Mouse (Mus musculus) heart, embryonic 13.5 days (tissue): ENCODE measurements at regions not wholly inside any gene's neighbourhood (a gene's known extent, or its start where the extent isn't known, plus 50 kb on each side); places are given as distances from the start of the nearest gene placed in this dataset.

Experiments
- ATAC-seq: fragments of 200-750 bp; cut with Nextera tagmentation; 2 replicates; pipeline ENCODE4 v1.8.0; 2017; ENCODE audit warnings: moderate TSS enrichment; ENCODE audit not compliant: insufficient number of reproducible peaks, low FRiP score, low TSS enrichment; ENCODE audit errors: extremely low read depth
- H3K27ac ChIP-seq: fragments of 300-500 bp; sonication (generic); replicated peaks from 2 replicates; pipeline ENCODE4 v1.5.1; 2015; ENCODE audit warnings: moderate library complexity, mild to moderate bottlenecking, inconsistent platforms
- H3K27me3 ChIP-seq: fragments of 300-500 bp; sonication (generic); replicated peaks from 2 replicates; pipeline ENCODE4 v1.6.1; 2015; ENCODE audit warnings: mild to moderate bottlenecking, inconsistent platforms
- H3K36me3 ChIP-seq: fragments of 300-500 bp; sonication (generic); 2 replicates; pipeline ENCODE4 v1.6.1; 2015; ENCODE audit warnings: mild to moderate bottlenecking, inconsistent platforms
- H3K4me1 ChIP-seq: fragments of 300-500 bp; sonication (generic); 2 replicates; pipeline ENCODE4 v1.6.1; 2015; ENCODE audit warnings: inconsistent platforms
- H3K4me2 ChIP-seq: fragments of 300-500 bp; sonication (generic); 2 replicates; pipeline ENCODE4 v1.6.1; 2015; ENCODE audit warnings: inconsistent platforms, mild to moderate bottlenecking, moderate library complexity
- H3K4me3 ChIP-seq: fragments of 300-500 bp; sonication (generic); 2 replicates; pipeline ENCODE4 v1.5.1; 2015; ENCODE audit warnings: moderate library complexity, mild to moderate bottlenecking, inconsistent platforms
- H3K9ac ChIP-seq: fragments of 300-500 bp; sonication (generic); 2 replicates; pipeline ENCODE4 v1.6.1; 2015; ENCODE audit warnings: inconsistent platforms, mild to moderate bottlenecking, moderate library complexity
- H3K9me3 ChIP-seq: fragments of 300-500 bp; sonication (generic); 2 replicates; pipeline ENCODE4 v1.6.1; 2016; ENCODE audit warnings: inconsistent platforms
- WGBS: fragments of 180-500 bp; shearing (Covaris S2); methylation state at CpG from one replicate; pipeline ENCODE4 v1.1.7; 2015; ENCODE audit warnings: mixed read lengths; 5-methylcytosine and 5-hydroxymethylcytosine counted together

DNA sequence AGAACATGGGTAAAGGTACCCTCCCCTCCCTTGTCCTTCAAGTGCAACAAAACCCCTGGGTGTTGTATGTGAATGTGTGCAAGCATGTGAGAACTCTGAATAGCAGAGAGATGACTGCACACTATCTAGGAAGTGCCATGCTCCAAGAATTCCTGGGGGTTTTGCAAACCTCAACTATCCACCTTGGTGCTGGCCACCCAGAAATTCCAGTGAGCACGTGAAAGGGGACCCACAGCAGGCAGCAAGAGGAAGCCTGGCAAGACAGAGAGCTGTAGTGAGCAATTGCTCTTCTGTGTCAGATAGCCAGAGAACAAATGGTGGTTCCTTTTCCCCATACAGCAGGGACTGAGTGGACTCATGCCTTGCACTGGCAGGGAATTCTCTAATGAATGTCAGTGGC lies 90.1 kb downstream of the Cops8 start:
- H3K27ac ChIP-seq = no peak overlapping the region
- no peak for ATAC-seq
- H3K4me3 ChIP-seq = no peak overlapping the region
- H3K9me3 ChIP-seq = 0 out of 2 replicates have a peak, but pooled peaks cover 6% of the 10 kb centered on the region
- WGBS = 55% methylated on average over 1 of the region's 1 CpGs
- no peak overlapping the region for H3K4me2 ChIP-seq
- H3K9ac ChIP-seq = no peak overlapping the region
- peaks cover 15% of the 10 kb centered on the region for H3K4me1 ChIP-seq
- H3K27me3 ChIP-seq = no peaks in the 10 kb centered on the region
- no peaks in the 10 kb centered on the region for H3K36me3 ChIP-seq

DNA sequence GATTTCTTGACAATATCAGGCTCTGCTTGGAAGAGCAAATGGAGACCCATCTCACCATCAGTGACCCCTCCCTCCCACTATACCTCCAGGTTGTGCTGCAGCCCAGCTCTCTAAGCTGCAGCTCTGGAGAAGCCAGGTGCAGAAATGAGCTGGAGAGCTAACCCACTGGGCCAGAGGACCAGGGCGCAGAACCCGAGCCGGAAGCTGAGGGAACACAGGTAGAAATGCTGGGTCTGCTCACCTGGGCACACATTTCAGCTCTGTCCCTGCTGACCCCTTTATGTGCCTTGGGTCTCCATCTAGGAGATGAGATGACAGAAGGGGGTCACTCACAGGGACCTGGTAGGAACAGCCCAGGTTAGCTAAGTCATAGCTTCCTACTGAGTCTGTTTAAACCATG lies 92.0 kb downstream of the Cops8 start:
- no peak overlapping the region for H3K27ac ChIP-seq
- ATAC-seq = no peak
- 85% methylated on average over 3 of the region's 3 CpGs for WGBS

DNA sequence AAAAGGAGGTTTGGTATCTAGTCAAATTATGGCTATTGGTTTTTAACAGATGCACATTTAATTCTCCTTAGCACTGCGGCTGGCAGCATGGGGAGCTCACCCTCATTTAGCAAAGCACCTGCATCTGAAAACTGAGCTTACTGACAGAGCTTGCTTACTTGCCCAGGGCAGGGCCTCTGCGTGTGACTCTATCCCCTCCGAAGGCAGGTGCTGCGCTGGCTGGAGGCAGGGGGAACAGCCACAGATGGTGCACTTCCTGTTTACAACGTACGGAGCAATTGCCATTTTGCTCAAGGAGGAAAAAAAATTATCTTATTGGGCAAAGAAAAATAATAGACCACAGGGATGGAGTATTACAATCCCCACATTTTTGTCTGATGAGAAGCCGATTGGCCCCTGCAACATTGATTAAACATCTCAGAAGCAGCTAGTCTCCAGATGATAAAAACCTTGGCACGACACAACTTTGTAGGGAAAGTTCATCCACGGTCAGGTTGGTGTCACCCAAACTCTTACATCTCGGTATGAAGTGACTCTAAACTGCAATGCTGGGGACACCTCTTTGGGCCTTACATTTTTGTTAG lies 92.5 kb downstream of the Cops8 start:
- Histone ChIP-seq H3K27me3 (no peaks in the 10 kb centered on the region), H3K4me1 (peaks cover 15% of the 10 kb centered on the region), H3K9me3 (no peaks in the 10 kb centered on the region), H3K4me2 (no peak overlapping the region), H3K4me3 (no peak overlapping the region), H3K36me3 (no peaks in the 10 kb centered on the region), H3K9ac (no peak overlapping the region), H3K27ac (no peak overlapping the region)
- no peak for ATAC-seq
- WGBS = 65% methylated on average over 10 of the region's 10 CpGs

More for the DNA sequence above, 92.0 kb downstream of the Cops8 start:
- H3K36me3 ChIP-seq = no peaks in the 10 kb centered on the region
- peaks cover 15% of the 10 kb centered on the region for H3K4me1 ChIP-seq
- H3K27me3 ChIP-seq = no peaks in the 10 kb centered on the region
- H3K9me3 ChIP-seq = 0 out of 2 replicates have a peak, but pooled peaks cover 4% of the 10 kb centered on the region
- no peak overlapping the region for H3K4me2 ChIP-seq
- H3K4me3 ChIP-seq = no peak overlapping the region
- no peak overlapping the region for H3K9ac ChIP-seq

GRCm38 (mm10) chr1:90696000-90696399 lies 93.2 kb downstream of the Cops8 start:
- Histone ChIP-seq H3K27me3 (no peaks in the 10 kb centered on the region), H3K9me3 (no peaks in the 10 kb centered on the region), H3K4me1 (peaks cover 9% of the 10 kb centered on the region), H3K27ac (no peak overlapping the region), H3K4me3 (no peak overlapping the region), H3K9ac (no peak overlapping the region), H3K4me2 (no peak overlapping the region), H3K36me3 (no peaks in the 10 kb centered on the region)
- no peak for ATAC-seq
- 86% methylated on average over 1 of the region's 1 CpGs for WGBS

GRCm38 (mm10) chr1:90697056-90697596 lies 94.3 kb downstream of the Cops8 start:
- Histone ChIP-seq H3K36me3 (no peaks in the 10 kb centered on the region), H3K27ac (no peak overlapping the region), H3K4me1 (peaks cover 4% of the 10 kb centered on the region; the same call in 1 of the 2 replicates), H3K27me3 (no peaks in the 10 kb centered on the region), H3K4me2 (no peak overlapping the region), H3K9ac (no peak overlapping the region), H3K4me3 (no peak overlapping the region), H3K9me3 (no peaks in the 10 kb centered on the region)
- 80% methylated on average over 3 of the region's 3 CpGs for WGBS
- ATAC-seq = no peak

DNA sequence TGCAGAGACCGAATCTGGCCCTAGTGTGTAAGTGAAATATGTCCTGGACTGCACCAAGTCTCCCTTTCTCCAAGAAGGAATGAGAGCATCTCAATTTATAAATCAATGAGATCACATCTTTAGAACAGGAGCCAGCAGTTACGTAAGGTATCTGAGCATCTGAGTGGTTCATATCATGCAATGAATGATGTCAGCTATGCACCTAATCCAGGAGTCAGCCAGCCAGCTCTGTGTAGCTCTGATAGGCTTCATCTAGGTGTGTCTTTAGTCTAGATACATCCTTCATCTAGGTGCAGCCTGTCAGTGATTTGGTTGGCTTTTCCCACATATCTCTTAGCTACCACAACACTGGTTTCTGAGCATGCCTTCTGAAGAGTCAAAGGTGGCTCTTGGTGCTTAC lies 95.8 kb downstream of the Cops8 start:
- no peak overlapping the region for H3K9ac ChIP-seq
- H3K4me1 ChIP-seq = peaks cover 4% of the 10 kb centered on the region; the same call in 1 of the 2 replicates
- H3K27me3 ChIP-seq = no peaks in the 10 kb centered on the region
- H3K27ac ChIP-seq = no peak overlapping the region
- H3K4me2 ChIP-seq = no peak overlapping the region
- no peak overlapping the region for H3K4me3 ChIP-seq
- 88% methylated on average over 2 of the region's 2 CpGs for WGBS
- H3K36me3 ChIP-seq = no peaks in the 10 kb centered on the region
- H3K9me3 ChIP-seq = no peaks in the 10 kb centered on the region
- ATAC-seq = no peak

GRCm38 (mm10) chr1:90701756-90702155 lies 99.0 kb downstream of the Cops8 start:
- Histone ChIP-seq H3K36me3 (no peaks in the 10 kb centered on the region), H3K27ac (no peak overlapping the region), H3K4me3 (no peak overlapping the region), H3K4me1 (no peaks in the 10 kb centered on the region), H3K9ac (no peak overlapping the region), H3K4me2 (no peak overlapping the region), H3K9me3 (no peaks in the 10 kb centered on the region), H3K27me3 (no peaks in the 10 kb centered on the region)
- 71% methylated on average over 1 of the region's 1 CpGs for WGBS
- ATAC-seq = no peak

- Histone ChIP-seq H3K27ac (no peak overlapping the region), H3K4me3 (no peak overlapping the region), H3K4me1 (peaks cover 3% of the 10 kb centered on the region; the same call in 1 of the 2 replicates), H3K4me2 (no peak overlapping the region), H3K9ac (no peak overlapping the region), H3K9me3 (no peaks in the 10 kb centered on the region), H3K27me3 (no peaks in the 10 kb centered on the region), H3K36me3 (no peaks in the 10 kb centered on the region)
- no peak for ATAC-seq
Measured at GRCm38 (mm10) chr1:90706391-90706790, 103.6 kb downstream of the Cops8 start.

DNA sequence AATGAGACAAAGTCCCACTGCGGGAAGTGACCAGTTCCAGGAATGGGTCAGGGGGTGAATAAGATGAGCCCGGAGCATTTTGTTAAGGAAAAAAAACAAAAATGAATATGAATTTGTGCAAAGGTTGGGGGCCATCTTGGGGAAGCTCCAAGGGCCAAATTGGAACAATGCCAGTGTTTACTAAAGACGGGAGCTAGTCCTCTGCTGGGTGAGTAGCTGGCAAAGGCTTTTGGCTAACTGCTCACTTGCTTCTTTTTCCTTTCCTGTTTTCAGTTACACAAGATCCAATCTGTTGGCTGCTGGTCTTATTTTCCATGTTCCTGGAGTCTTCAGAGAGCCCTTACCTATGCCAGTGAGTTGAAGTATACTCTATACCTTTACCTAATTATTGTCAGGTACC lies 107.0 kb downstream of the Cops8 start:
- WGBS = 66% methylated on average over 3 of the region's 3 CpGs
- Histone ChIP-seq H3K27me3 (0 out of 2 replicates have a peak, but pooled peaks cover 3% of the 10 kb centered on the region), H3K27ac (no peak overlapping the region), H3K4me2 (no peak overlapping the region), H3K4me3 (no peak overlapping the region), H3K4me1 (peaks cover 3% of the 10 kb centered on the region; the same call in 1 of the 2 replicates), H3K9me3 (no peaks in the 10 kb centered on the region), H3K9ac (no peak overlapping the region), H3K36me3 (no peaks in the 10 kb centered on the region)
- ATAC-seq = no peak

- H3K4me2 ChIP-seq = no peak overlapping the region
- no peaks in the 10 kb centered on the region for H3K9me3 ChIP-seq
- peaks cover 3% of the 10 kb centered on the region; the same call in 1 of the 2 replicates for H3K4me1 ChIP-seq
- H3K27me3 ChIP-seq = 0 out of 2 replicates have a peak, but pooled peaks cover 3% of the 10 kb centered on the region
- no peak for ATAC-seq
- H3K36me3 ChIP-seq = no peaks in the 10 kb centered on the region
- H3K9ac ChIP-seq = no peak overlapping the region
- H3K27ac ChIP-seq = no peak overlapping the region
- H3K4me3 ChIP-seq = no peak overlapping the region
- WGBS = 42% methylated on average over 3 of the region's 3 CpGs
Measured at GRCm38 (mm10) chr1:90710566-90710965, 107.8 kb downstream of the Cops8 start.

DNA sequence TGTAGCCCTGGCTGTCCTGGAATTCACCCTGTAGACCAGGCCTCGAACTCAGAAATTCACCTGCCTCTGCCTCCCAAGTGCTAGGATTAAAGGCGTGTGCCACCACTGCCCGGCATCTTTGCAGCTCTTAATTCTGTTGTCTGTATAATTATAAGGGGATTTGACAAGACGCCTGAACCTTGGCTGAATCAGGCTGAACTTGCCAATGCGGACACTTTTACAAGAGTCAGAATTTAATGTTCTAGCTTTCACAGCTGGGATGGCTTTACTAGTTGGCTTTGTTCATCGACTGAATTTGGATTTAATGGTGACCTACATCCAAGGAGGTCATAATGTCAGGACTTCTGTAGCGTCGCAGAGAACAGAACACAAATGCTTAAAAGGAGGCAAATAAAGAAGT lies 108.3 kb downstream of the Cops8 start:
- Histone ChIP-seq H3K4me2 (no peak overlapping the region), H3K4me1 (peaks cover 3% of the 10 kb centered on the region; the same call in 1 of the 2 replicates), H3K36me3 (no peaks in the 10 kb centered on the region), H3K9ac (no peak overlapping the region), H3K4me3 (no peak overlapping the region), H3K27ac (no peak overlapping the region), H3K27me3 (0 out of 2 replicates have a peak, but pooled peaks cover 3% of the 10 kb centered on the region), H3K9me3 (no peaks in the 10 kb centered on the region)
- ATAC-seq = no peak
- 83% methylated on average over 8 of the region's 8 CpGs for WGBS
